Mouse (Mus musculus) heart, adult 11 months (tissue): Measurements from ENCODE around the gene Txnrd1.

Experiments
- DNase-seq: peaks from one replicate; pipeline ENCODE4 v3.0.0; 2022

Gene Txnrd1

GRCm38 (mm10) chr10:82818661-82819060, 15.1 kb upstream of the Txnrd1 start:
- DNase-seq = peak; percentile 66

DNA sequence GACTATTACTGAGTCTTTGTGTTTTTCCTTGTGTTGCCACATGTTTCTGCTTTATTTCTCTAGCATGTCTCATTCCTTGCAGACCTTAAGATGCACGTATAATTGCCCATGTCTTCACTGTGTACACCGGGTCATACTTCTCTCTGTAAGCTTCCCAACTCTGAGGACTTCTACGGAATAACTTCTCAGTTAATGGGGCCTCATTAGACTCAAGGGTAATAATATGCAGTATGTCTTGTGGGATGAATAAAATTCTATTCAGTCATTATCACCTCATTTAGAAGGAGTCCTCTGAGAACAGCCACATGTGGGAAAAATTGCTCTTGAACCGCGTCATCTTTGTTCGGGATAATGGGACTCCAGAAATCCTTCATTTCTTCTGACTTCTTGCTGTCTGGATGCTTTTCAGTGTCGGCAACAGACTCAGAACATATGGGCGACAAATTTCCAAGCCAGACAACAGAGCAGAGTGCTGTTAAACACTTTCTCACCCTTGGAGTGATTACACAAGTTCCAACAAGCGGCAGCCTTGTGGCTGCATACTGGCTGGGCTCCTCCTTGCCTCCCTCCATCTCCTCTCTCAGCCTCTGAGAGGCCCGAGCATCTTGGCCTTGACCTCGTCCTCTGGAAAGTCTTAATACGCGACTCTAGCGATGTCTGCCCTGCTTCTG, 10.5 kb upstream of the Txnrd1 start:
- no peak for DNase-seq

GRCm38 (mm10) chr10:82823779-82824177, 10.0 kb upstream of the Txnrd1 start:
- DNase-seq = peak; percentile 39

GRCm38 (mm10) chr10:82824541-82824940, 9.2 kb upstream of the Txnrd1 start:
- DNase-seq = peak; percentile 78

- DNase-seq = no peak
Observed at GRCm38 (mm10) chr10:82826516-82826915, 7.2 kb upstream of the Txnrd1 start.

GRCm38 (mm10) chr10:82835898-82836297, 2.1 kb downstream of the Txnrd1 start:
- no peak for DNase-seq

GRCm38 (mm10) chr10:82838390-82838789, 4.6 kb downstream of the Txnrd1 start:
- no peak for DNase-seq

DNA sequence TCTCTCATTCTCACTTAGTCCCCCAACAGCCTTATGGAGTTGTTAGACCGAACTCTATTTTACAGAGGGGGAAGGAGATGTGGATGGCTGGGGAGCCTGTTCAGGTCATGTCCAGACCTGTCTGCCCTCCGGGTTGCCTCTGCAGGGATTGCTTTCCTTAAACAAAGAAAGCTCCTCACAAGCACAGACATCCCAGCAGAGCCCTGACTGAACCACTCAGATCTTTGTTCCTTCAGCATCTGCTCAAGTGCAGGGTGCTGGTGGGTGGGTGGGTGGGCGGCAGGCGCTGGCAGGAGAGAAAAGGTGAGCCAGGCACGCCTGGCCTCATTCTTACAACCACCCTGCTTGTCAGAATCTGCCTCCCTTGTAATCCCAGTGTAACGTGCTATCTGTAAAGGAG, 10.3 kb downstream of the Txnrd1 start:
- no peak for DNase-seq

GRCm38 (mm10) chr10:82844731-82845130, 11.0 kb downstream of the Txnrd1 start:
- DNase-seq = no peak

DNA sequence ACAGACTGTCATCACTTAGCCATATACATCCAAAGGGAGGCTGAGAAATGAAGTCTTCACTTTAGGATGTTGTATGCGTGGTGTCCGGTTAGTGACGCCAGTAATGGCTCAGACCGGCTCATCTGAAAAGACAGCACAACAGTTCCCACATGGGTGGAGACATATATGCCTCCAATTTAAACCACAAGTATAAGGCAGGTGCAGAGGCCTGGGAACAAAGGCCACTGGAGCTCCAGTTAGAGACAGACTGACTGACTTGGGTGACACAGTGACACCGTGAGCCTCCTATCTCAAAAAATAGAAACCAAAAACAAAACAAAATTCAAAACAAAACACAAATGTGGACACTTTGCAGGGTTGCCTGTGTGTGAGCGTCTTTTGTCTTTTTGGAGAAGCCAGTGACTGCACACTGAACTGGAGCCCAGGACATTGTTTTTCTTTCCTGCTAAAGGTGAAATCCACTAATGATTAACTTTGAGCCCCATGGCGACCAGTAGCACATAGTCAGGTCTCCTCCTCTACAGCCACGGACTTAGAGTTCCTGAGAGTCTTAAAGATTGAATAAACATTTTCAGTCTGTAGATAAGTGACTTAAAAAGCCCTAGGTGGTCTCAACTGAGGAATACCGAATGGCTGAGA, 14.2 kb downstream of the Txnrd1 start:
- no peak for DNase-seq

GRCm38 (mm10) chr10:82849686-82850353, 16.1 kb downstream of the Txnrd1 start:
- peak; percentile 35 for DNase-seq

DNA sequence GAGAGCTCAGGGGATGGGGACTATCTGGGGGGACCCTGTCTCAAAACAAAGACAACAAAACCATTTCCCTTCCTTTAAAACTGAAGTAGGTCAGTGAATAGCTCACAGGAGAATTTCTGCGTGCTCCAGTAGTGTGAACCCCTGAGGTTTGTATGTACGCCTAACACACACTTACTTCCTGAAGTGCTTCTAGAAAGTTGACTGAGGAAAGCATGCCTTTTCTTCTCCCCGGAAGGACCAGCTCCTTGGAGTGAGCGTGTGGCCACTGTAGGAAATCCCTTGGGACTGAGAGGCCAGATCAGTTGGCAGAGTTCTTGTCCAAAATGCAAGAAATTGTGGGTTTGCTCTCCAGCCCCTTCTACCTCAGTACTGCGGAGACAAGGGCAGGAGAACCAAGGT, 16.6 kb downstream of the Txnrd1 start:
- peak; percentile 23 for DNase-seq

DNA sequence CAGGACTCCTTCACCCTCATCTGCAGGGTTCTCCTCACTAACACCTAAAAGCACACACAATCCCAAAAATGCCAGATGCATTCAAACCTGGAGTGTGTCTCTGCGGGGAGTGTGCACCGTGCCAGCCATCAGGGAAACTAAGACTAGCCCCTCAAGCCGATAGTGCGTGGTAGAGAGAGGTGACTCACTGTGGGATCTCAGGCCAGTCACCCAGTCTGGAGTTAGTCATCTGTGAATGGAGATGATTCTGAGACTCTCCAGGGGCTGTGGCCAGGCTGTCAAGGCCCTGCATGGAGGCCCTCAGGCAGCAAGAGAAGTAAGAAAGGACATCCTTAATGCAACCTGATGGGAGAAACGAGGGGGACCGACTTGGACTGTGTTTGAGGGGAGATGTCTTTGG, 18.0 kb downstream of the Txnrd1 start:
- peak; percentile 68 for DNase-seq

DNA sequence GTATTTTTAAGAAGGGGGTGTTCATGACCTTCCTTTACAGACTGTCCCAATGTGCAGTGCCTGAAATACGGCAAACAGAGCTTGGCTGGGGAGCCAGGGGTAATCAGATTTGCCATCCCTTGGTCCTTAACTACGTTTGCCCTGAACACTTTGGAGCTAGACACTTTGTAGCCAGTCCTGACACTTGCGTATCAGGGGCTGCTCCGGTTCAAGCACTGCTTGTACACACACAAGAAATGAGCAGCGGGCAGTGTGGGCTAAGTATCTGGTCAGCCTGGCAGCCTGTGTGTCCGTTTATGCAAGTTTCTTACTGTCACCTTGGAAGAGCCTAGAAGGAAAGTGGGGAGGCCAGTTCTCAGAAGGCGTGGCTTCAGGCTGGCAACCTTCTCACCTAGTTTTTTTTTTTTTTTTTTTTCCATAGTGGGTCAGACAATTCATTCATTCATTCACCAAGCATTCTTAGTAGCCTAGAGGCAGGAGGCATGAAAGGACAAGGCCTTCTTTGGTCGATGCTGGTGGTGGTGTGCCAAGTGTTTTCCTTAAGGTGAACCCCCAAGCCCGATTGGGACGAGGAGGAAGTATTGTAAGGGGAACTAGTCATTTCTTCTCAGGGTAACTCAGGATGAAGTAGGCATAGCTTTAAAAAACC, 24.4 kb downstream of the Txnrd1 start:
- no peak for DNase-seq

- DNase-seq = peak; percentile 100
Observed at GRCm38 (mm10) chr10:82858691-82859532, 25.2 kb downstream of the Txnrd1 start.

- peak; percentile 93 for DNase-seq
Observed at GRCm38 (mm10) chr10:82859533-82859915, 25.8 kb downstream of the Txnrd1 start.

GRCm38 (mm10) chr10:82860181-82860928, 26.6 kb downstream of the Txnrd1 start:
- DNase-seq = peak; percentile 98

DNA sequence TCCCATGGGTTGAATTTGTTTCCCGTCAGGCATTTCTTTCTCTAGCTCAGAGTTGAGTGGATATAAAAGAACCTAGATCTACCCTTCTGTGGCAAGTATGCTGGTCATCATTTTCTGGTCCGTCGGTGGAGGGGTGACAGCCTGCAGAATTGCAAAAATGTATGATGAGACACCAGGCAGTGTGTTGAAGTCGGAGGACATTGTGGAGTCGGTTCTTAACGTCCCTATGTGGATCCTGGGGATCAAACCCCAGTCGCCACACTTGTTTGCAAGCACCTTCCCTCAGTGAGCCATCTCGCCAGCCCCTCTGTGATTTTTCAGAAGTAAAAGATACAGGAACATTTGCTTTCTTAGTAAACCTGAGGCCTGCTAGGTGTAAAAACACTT, 27.2 kb downstream of the Txnrd1 start:
- DNase-seq = no peak

GRCm38 (mm10) chr10:82863106-82863680, 29.4 kb downstream of the Txnrd1 start:
- no peak for DNase-seq

DNA sequence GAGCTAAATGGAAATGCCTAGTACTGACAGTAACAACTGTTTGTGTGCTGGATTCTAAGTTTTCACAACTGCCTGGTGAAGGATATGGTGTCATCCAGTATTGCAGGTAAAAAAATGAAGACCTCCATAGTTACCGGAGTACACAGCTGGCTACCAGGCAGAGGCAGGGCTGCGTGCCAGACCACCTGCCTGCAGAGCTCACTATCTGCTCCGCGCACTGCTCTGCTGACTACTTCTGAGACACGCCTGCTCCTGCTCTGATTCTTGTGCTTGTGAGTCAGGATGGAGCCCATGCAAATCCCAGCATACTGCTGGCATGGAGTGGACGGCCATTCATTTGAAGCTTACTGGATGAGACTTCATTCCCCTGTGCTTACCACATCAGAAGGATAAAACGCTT, 30.1 kb downstream of the Txnrd1 start:
- DNase-seq = no peak

- DNase-seq = no peak
Observed at GRCm38 (mm10) chr10:82866356-82866755, 32.6 kb downstream of the Txnrd1 start, which contains the start of gene Eid3. Gene Eid3, plus strand, starts transcription at chr10:82866626.

GRCm38 (mm10) chr10:82866832-82867231, 33.1 kb downstream of the Txnrd1 start:
- no peak for DNase-seq
